Mouse (Mus musculus) limb, embryonic 11.5 days (tissue): ENCODE measurements at regions not wholly inside any gene's neighbourhood (a gene's known extent, or its start where the extent isn't known, plus 50 kb on each side); places are given as distances from the start of the nearest gene placed in this dataset.

Source experiments
- ATAC-seq: fragments of 200-750 bp; cut with Nextera tagmentation; 2 replicates; pipeline ENCODE4 v1.8.0; 2017; ENCODE audit warnings: low read depth; ENCODE audit not compliant: insufficient number of reproducible peaks, low FRiP score, low TSS enrichment
- DNase-seq: peaks from one replicate; pipeline ENCODE4 v3.0.0-alpha.2; 2015; ENCODE audit warnings: low spot score
- H3K27ac ChIP-seq: fragments of 300-500 bp; sonication (generic); replicated peaks from 2 replicates; pipeline ENCODE4 v1.5.1; 2014; ENCODE audit warnings: low read depth, mild to moderate bottlenecking, low read length
- H3K27me3 ChIP-seq: fragments of 300-500 bp; sonication (generic); 2 replicates; pipeline ENCODE4 v1.6.1; 2014; ENCODE audit warnings: mild to moderate bottlenecking, low read length, mixed read lengths; ENCODE audit not compliant: control insufficient read depth, insufficient read depth
- H3K36me3 ChIP-seq: fragments of 300-500 bp; sonication (generic); 2 replicates; pipeline ENCODE4 v1.6.1; 2014; ENCODE audit warnings: mild to moderate bottlenecking, low read length, moderate library complexity, mixed read lengths; ENCODE audit not compliant: control insufficient read depth, insufficient read depth
- H3K4me1 ChIP-seq: fragments of 300-500 bp; sonication (generic); 2 replicates; pipeline ENCODE4 v1.6.1; 2014; ENCODE audit warnings: low read length, mixed read lengths; ENCODE audit not compliant: control insufficient read depth, insufficient read depth
- H3K4me2 ChIP-seq: fragments of 300-500 bp; sonication (generic); 2 replicates; pipeline ENCODE4 v1.6.1; 2014; ENCODE audit warnings: low read depth, mild to moderate bottlenecking, moderate library complexity; ENCODE audit not compliant: severe bottlenecking
- H3K4me3 ChIP-seq: fragments of 300-500 bp; sonication (generic); 2 replicates; pipeline ENCODE4 v1.5.1; 2014; ENCODE audit warnings: low read depth, low read length
- H3K9ac ChIP-seq: fragments of 300-500 bp; sonication (generic); 2 replicates; pipeline ENCODE4 v1.6.1; 2014; ENCODE audit warnings: mild to moderate bottlenecking, low read length
- H3K9me3 ChIP-seq: fragments of 300-500 bp; sonication (generic); 2 replicates; pipeline ENCODE4 v1.6.1; 2016; ENCODE audit warnings: low read length; ENCODE audit not compliant: control insufficient read depth
- WGBS: fragments of 180-500 bp; shearing (Covaris S2); extraction: QIAGEN DNeasy Blood & Tissue Kit; methylation state at CpG from one replicate; pipeline ENCODE4 v1.1.7; 2014; 5-methylcytosine and 5-hydroxymethylcytosine counted together

GRCm38 (mm10) chr8:50387189-50387588, 1543.4 kb upstream of the Tenm3 start:
- Histone ChIP-seq H3K36me3 (no peaks in the 10 kb centered on the region), H3K9me3 (no peaks in the 10 kb centered on the region), H3K4me3 (no peak overlapping the region), H3K4me2 (no peak overlapping the region), H3K27ac (no peak overlapping the region), H3K9ac (no peak overlapping the region), H3K4me1 (no peaks in the 10 kb centered on the region), H3K27me3 (no peaks in the 10 kb centered on the region)
- DNase-seq (no peak), ATAC-seq (no peak)
- whole genome bisulfite sequencing, result 71% methylated on average over 7 of the region's 7 CpGs

GRCm38 (mm10) chr8:50383697-50384096, 1539.9 kb upstream of the Tenm3 start:
- DNase-seq (no peak), ATAC-seq (no peak)

GRCm38 (mm10) chr8:50379745-50380144, 1536.0 kb upstream of the Tenm3 start:
- Histone ChIP-seq H3K9me3 (no peaks in the 10 kb centered on the region), H3K27me3 (no peaks in the 10 kb centered on the region), H3K4me2 (no peak overlapping the region), H3K27ac (no peak overlapping the region), H3K4me1 (no peaks in the 10 kb centered on the region), H3K36me3 (no peaks in the 10 kb centered on the region), H3K9ac (no peak overlapping the region), H3K4me3 (no peak overlapping the region)
- DNase-seq (no peak), ATAC-seq (no peak)
- 64% methylated on average over 4 of the region's 4 CpGs for WGBS

More at GRCm38 (mm10) chr8:50383697-50384096, 1539.9 kb upstream of the Tenm3 start:
- H3K9ac ChIP-seq, result no peak overlapping the region
- no peaks in the 10 kb centered on the region for H3K4me1 ChIP-seq
- no peaks in the 10 kb centered on the region for H3K36me3 ChIP-seq
- no peak overlapping the region for H3K27ac ChIP-seq
- no peaks in the 10 kb centered on the region for H3K9me3 ChIP-seq
- H3K27me3 ChIP-seq, result no peaks in the 10 kb centered on the region
- 74% methylated on average over 2 of the region's 2 CpGs for WGBS
- no peak overlapping the region for H3K4me2 ChIP-seq
- no peak overlapping the region for H3K4me3 ChIP-seq

- ATAC-seq, result no peak
Measured at GRCm38 (mm10) chr8:50373790-50374189, 1530.0 kb upstream of the Tenm3 start.

GRCm38 (mm10) chr8:50326485-50326884, 1482.7 kb upstream of the Tenm3 start:
- Histone ChIP-seq H3K4me2 (no peak overlapping the region), H3K9ac (no peak overlapping the region), H3K27ac (no peak overlapping the region), H3K9me3 (no peaks in the 10 kb centered on the region), H3K4me3 (no peak overlapping the region), H3K27me3 (no peaks in the 10 kb centered on the region), H3K36me3 (no peaks in the 10 kb centered on the region), H3K4me1 (no peaks in the 10 kb centered on the region)
- ATAC-seq (no peak), DNase-seq (no peak)
- WGBS, result 74% methylated on average over 3 of the region's 3 CpGs

More at GRCm38 (mm10) chr8:50373790-50374189, 1530.0 kb upstream of the Tenm3 start:
- WGBS, result 58% methylated on average over 2 of the region's 2 CpGs
- H3K9me3 ChIP-seq, result no peaks in the 10 kb centered on the region
- H3K4me2 ChIP-seq, result no peak overlapping the region
- H3K27ac ChIP-seq, result no peak overlapping the region
- DNase-seq, result no peak
- H3K4me3 ChIP-seq, result no peak overlapping the region
- no peaks in the 10 kb centered on the region for H3K4me1 ChIP-seq
- H3K36me3 ChIP-seq, result no peaks in the 10 kb centered on the region
- H3K27me3 ChIP-seq, result no peaks in the 10 kb centered on the region
- no peak overlapping the region for H3K9ac ChIP-seq

GRCm38 (mm10) chr8:50321356-50321963, 1477.7 kb upstream of the Tenm3 start:
- DNase-seq (no peak), ATAC-seq (no peak)
- Histone ChIP-seq H3K27ac (no peak overlapping the region), H3K36me3 (no peaks in the 10 kb centered on the region), H3K4me2 (no peak overlapping the region), H3K9ac (no peak overlapping the region), H3K9me3 (no peaks in the 10 kb centered on the region), H3K27me3 (no peaks in the 10 kb centered on the region), H3K4me1 (no peaks in the 10 kb centered on the region), H3K4me3 (no peak overlapping the region)
- WGBS, result 27% methylated on average over 7 of the region's 7 CpGs

GRCm38 (mm10) chr8:50316641-50317040, 1472.9 kb upstream of the Tenm3 start:
- ATAC-seq (no peak), DNase-seq (no peak)
- Histone ChIP-seq H3K4me1 (no peaks in the 10 kb centered on the region), H3K27me3 (no peaks in the 10 kb centered on the region), H3K9me3 (no peaks in the 10 kb centered on the region), H3K27ac (no peak overlapping the region), H3K4me2 (no peak overlapping the region), H3K4me3 (no peak overlapping the region), H3K9ac (no peak overlapping the region), H3K36me3 (no peaks in the 10 kb centered on the region)
- WGBS, result 86% methylated on average over 1 of the region's 1 CpGs

- H3K27me3 ChIP-seq, result no peaks in the 10 kb centered on the region
- 73% methylated on average over 3 of the region's 3 CpGs for whole genome bisulfite sequencing
- H3K4me1 ChIP-seq, result no peaks in the 10 kb centered on the region
- H3K36me3 ChIP-seq, result no peaks in the 10 kb centered on the region
- H3K4me3 ChIP-seq, result no peak overlapping the region
- H3K9ac ChIP-seq, result no peak overlapping the region
- no peaks in the 10 kb centered on the region for H3K9me3 ChIP-seq
- no peak for ATAC-seq
- H3K4me2 ChIP-seq, result no peak overlapping the region
- no peak overlapping the region for H3K27ac ChIP-seq
- DNase-seq, result no peak
Measured at GRCm38 (mm10) chr8:50310308-50310707, 1466.6 kb upstream of the Tenm3 start.

GRCm38 (mm10) chr8:50300316-50300715, 1456.6 kb upstream of the Tenm3 start:
- no peak overlapping the region for H3K4me3 ChIP-seq
- H3K9me3 ChIP-seq, result no peaks in the 10 kb centered on the region
- no peak overlapping the region for H3K4me2 ChIP-seq
- WGBS, result 84% methylated on average over 6 of the region's 6 CpGs
- H3K36me3 ChIP-seq, result no peaks in the 10 kb centered on the region
- no peak overlapping the region for H3K27ac ChIP-seq
- no peak overlapping the region for H3K9ac ChIP-seq
- ATAC-seq (no peak), DNase-seq (no peak)
- H3K4me1 ChIP-seq, result no peaks in the 10 kb centered on the region
- H3K27me3 ChIP-seq, result no peaks in the 10 kb centered on the region
